Mouse (Mus musculus): ENCODE measurements around the gene Slc3a1. TPM values are rescaled to one million over a fixed set of nuclear protein-coding genes. Genes with fewer than 3 reads are reported as not detected.

Slc3a1 gene
- polyA plus RNA-seq, 1 experiment: 0.17 TPM

DNA sequence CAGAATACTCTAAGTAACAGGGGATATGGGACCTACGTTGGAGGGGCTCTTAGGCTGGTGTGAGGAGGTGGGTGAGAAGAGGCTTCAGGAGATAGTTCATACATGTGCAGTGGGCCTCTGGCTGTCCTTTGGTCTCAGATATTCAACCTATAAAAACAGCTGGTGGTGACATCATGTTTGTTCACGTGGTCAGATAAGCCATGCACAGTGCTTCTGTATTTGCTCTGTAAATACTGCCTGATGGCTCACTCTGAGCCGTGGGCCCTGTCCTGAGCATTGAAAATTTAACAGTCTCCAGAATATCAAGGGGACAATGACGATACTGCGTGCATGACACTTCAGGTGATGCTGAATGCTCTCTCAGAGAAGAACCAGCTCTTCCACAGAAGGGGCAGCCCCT lies 9.7 kb downstream of the Slc3a1 start:
- no peak for DNase-seq (ENCODE audit: low spot score)

DNA sequence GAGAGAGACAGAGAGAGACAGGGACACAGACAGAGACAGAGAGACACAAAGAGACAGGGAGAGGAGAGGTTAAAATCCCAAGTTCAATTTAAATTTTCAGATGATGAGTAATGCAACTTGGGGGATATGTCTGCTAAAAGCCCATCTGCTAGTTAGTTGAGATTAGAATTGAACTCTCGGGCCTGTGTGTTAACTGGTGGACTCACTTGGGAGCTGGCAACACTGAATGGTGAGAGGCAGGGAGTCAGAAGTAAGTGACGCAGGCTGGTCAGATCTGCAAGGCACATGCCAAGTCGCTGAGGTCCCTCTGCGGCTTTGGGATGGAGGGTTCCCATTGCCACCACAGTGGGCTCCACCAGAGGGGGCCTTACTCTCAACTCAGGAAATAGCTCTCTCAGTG lies 10.1 kb downstream of the Slc3a1 start:
- no peak for DNase-seq (ENCODE audit: low spot score)

DNA sequence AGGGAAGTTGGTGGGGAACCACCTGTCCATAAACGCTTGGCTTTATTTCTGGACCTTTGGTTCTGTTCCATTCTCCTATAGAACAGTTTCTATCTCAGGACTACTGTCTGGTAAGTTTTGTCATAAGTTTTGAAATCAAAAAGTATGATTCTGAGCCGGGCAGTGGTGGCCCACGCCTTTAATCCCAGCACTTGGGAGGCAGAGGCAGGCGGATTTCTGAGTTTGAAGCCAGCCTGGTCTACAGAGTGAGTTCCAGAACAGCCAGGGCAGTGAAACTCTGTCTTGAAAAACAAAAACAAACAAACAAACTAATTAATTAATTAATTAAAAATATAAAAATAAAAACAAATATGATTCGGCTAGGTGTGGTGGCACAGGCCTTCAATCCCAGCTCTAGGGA lies 10.6 kb downstream of the Slc3a1 start:
- no peak for DNase-seq (ENCODE audit: low spot score)

DNA sequence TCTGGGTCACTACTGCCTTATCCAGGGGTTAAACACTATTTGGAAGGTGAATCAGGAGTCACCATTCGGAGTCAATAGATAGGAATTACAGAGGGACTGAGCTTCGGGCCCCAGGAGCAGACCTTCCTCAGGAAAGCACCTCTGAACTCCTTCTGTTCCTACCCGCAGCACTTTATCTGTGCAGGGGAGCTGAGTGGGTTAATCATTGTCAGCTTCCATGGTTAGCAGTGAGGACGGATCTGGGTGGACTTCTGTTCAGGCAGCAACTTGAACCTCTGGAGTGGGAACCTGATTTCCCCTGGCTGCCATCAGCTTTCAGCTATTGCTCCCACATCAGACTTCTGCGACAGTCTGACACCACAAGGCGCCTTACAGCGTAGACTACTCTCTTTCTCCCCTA lies 12.7 kb downstream of the Slc3a1 start:
- no peak for DNase-seq (ENCODE audit: low spot score)

DNA sequence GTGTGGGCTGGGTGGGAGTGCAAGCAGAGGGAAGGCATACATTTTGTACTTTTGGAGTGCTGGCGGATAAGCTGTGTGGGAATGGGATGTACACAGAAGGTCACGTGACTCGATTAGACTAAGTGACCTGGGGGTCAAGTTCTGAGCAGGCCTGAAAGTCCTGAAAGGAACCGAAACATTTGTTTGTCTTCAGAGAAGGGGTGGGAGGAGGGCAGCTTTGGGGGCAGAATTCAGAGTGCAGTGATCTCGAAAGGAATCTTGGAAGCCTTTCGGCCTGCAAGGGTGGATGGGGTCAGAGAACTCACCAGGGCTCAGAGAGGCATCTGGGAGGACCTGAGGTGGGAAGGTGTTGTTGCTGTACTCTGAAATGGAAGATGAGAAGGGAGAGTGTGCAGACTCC lies 14.2 kb downstream of the Slc3a1 start:
- DNase-seq (ENCODE audit: low spot score): no peak

DNA sequence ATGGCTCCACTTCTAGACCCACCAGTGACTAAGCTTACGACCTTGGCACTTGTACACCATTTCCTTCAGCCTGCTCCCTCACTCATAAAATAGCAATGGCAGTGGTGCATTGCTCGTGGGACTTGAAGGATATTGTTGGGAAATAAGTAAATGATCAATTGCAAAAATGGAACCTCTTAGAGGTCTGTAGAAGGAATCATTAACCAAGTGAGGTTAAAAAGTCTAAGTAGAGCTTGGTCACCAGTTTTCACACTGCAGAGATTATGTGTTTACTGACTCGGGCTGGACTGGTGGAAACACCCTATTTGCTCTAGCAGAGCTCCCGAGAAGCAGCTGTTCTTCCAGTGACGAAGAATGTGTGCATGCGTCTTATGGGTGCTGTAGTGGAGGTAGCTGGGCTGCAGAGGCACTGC lies 15.2 kb downstream of the Slc3a1 start:
- DNase-seq (ENCODE audit: low spot score): no peak

DNA sequence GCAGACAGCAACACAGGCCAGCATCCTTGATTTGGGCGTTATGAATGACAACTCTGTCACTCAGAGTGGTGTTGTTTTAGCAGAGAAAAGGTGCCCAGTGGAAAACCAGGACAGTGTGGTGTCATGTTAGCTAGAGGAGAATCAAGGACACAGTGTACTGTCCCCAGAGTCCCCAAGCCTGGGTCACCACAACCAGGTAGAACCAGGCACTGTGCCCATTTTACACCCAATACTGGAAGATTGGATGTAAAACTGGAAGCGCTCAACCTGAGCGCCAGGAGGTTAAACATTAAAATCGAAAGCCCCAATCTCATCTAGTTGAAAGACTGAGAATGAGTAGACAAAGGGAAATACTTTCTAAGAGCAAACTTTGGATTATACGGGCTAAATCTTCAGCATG lies 16.3 kb downstream of the Slc3a1 start:
- no peak for DNase-seq (ENCODE audit: low spot score)

DNA sequence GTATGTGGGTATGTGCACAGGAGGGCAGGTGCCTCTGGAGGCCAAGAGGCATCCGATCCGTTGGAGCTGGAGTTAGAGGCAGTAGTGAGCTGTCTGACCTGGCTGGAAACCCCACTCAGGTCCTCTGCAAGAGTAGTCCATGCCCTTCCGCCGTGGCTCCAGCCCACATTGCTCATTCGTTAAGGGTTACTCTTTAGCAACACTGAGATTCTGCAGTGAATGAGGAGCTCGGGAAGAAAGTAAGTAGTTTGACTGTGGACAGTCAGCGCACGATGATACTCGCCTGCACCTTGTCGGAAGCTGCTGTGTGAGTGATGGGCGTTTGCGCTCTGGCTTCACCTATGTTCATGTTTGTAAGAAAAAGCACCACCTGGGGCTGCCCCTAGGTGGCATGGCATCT lies 17.0 kb downstream of the Slc3a1 start:
- DNase-seq (ENCODE audit: low spot score): no peak

DNA sequence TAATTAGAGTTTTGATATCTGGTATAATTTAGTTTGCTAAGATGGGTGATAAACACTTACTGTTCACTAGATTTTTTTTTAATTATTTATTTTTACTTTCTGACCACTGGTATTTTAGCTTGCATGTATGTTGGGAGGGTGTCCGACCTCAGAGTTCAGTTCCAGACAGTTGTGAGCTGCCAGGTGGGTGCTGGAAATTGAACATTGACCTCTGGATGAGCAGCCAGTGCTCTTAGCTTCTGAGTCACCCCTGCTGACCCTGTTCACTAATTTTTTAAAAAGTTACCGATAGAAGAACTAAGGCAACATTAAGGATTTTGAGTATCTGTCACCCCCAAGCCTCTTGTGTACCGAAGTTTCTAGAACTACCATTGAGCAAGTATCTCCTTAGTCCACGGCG lies 20.2 kb downstream of the Slc3a1 start:
- no peak for DNase-seq (ENCODE audit: low spot score)

DNA sequence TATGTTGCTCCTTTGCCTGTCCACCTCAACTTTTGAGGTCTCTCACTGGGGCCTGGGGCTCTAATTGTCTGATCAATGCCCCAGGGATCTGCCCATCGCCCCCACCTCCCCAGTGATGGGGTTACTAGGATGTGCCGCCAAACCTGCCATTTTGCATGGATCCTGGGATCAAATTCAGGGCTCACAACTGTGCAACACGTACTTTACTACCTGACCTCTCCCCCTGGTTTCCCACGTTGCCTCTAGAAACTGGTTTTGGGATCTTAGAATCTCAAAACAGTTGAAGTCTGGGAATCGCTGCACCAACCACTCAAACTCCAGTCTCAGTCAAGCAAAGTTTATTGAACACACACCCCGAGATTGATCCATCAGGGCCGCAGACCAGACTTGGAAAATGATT lies 30.1 kb downstream of the Slc3a1 start:
- DNase-seq (ENCODE audit: low spot score): no peak

DNA sequence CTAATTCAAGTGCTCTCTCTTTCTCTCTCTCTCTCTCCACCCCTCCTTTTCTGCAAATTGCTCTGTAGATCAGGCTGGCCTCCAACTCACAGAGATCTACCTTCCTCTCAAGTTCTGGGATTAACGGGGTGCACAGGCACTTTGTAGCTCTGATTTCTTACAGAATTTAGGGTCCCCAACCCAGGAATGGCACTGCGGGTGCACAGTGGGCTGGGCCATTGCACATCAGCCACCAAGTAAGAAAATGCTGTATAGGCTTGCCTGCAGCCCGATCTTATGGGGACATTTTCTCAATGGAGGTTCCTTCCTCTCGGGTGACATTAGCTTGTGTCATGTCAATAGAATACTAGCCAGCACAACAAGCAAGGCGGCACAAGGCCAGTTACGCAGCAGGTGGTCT lies 31.0 kb downstream of the Slc3a1 start:
- no peak for DNase-seq (ENCODE audit: low spot score)

DNA sequence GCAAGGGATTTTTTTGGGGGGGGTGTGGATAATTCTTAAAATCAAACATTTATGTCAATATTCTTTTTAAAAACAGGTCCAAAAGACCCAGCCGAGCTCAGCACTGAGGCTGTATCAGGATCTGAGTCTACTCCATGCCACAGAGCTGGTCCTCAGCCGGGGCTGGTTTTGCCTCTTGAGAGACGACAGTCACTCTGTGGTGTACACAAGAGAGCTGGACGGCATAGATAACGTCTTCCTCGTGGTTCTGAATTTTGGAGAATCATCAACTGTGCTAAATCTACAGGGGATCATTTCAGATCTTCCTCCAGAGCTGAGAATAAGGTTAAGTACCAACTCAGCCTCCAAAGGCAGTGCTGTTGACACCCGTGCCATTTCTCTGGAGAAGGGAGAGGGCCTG lies 35.4 kb downstream of the Slc3a1 start:
- no peak for DNase-seq (ENCODE audit: low spot score)

DNA sequence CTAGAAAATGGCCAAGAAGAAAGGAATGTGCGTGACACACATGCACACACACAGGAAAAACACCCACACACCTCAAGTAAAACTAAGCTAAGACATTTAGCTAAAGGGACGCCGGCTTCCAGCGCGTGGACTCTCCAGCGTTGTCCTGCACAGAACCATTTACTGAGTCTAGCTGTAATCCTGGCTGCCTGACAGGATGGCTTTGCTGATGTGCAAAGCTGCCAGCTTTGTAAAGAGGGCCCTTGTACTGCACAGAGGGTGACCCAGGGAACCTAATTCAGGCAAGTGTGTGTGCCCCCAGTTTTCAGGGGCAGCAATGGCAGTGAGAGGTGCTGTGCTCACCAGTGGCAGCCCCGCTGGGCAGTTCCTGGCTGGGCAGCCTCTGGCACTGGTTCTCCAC lies 39.2 kb downstream of the Slc3a1 start:
- DNase-seq (ENCODE audit: low spot score): no peak

DNA sequence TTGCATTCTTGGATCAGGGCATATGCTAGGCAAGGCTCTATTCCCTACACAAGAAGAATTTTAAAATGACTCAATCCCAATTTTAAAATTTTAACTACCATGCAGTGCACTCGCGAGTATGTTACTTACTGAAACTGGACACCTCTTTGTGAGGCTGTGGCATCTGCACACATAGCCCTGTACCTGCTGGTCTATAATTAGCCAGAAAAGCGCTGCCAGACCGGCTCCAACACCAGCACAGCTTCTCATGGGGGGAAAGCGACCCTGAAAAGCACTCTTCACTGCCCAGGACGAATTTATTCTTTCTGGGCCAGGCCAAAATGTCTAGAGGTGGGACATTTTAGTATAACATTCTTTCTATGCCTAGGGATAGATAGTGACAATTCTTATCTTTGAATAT lies 42.5 kb downstream of the Slc3a1 start:
- DNase-seq (ENCODE audit: low spot score): no peak

DNA sequence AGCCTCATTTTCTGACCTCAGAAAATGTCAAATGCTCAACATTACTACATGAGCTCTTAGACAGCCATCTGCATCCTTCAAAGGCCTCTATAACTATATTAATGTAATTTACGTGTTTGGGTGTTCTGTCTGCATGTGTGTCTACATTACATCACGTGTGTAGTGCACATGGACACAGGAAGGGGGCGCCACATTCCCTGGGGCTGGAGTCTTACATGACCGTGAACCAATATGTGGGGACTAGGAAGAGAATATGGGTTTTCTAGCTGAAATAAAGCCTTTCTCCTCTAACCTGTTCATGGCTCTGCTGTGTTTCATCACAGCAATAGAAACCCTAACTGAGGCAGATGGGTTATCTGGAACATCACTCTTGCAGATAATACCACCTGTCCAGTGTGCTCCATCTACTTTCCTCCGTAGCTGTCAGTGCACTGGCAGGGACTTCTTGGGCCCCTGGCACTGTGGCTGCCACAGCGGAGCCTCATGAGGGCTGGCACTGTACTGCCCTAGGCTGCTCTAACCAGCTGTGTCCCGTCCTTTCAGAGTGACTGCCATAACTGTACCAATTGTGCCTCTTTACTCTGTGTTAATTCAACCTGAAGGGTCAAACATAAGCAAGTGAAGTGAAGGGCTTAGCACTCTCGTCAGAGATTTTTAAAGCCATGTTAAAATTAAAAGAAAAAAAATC lies 43.1 kb downstream of the Slc3a1 start:
- no peak for DNase-seq (ENCODE audit: low spot score)

DNA sequence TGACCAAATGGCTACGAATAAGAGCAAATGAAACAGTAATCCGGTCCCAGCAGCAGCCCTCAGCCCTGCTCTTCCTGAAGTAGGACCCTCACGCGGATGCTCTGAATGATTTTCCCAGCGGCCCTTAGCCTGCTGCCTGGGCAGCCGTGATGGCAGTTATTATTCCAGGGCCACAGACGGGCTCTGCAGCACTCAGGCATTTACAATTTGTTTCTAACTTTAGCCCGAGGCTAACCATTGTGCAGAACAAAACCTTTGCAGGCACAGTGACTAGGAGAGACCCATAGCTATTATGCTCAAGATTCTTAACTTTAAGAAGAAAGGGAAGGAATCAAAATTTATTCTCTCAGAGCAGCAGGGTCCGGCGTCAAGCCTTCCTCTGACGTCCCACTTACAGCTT lies 44.2 kb downstream of the Slc3a1 start:
- no peak for DNase-seq (ENCODE audit: low spot score)

DNA sequence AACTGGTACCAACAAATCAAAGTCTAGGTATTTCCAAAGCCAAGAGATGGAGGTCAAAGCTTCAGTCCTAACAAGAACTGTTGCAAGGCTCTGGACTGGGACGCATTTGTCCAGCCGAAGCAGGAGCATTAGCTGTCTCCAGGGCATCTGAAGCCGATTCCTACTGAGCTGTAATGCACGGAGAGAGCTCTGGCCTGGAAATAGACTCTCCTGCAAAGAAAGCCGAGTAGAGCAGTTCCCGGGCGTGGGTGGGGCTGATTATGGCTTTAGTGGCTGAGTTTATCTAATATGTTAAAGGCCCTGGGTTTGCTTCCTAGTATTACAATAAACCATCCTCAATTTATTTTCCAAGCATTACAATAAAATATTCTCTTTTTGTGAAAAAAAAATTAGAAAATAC lies 45.0 kb downstream of the Slc3a1 start:
- no peak for DNase-seq (ENCODE audit: low spot score)

DNA sequence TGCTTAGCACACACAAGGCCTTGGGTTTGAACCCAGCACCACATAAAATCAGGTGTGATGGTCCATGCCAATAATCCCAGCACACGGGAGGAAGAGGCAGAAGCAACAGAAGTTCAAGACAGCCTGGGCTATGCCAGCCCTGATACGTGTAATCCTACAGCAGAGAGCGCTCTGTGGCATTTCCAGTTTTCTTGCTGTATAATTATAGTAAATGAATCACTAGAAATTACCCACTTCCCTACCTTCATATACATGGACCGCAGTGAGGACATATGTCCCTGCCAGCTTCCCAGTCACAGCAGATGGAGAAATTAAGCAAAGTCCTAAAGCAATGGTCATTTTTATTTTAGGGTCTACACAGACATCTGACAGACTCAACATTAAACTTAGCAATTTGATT lies 45.9 kb downstream of the Slc3a1 start:
- DNase-seq (ENCODE audit: low spot score): no peak

DNA sequence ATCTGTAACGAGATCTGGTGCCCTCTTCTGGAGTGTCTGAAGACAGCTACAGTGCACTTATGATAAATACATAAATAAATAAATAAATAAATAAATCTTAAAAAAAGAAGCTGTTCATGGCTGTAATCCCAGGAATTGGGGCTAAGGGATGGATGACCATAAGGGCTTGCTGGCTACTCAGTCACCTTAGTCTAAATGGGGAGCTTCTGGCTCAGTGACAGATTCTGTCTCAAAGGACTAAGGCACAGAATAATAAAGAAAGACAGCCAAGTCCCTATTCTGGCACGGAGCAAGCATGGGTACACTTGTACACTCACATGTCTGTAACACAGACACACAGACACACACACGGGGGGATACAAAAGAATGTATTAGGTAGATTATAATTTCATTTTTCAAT lies 51.1 kb downstream of the Slc3a1 start:
- no peak for DNase-seq (ENCODE audit: low spot score)

DNA sequence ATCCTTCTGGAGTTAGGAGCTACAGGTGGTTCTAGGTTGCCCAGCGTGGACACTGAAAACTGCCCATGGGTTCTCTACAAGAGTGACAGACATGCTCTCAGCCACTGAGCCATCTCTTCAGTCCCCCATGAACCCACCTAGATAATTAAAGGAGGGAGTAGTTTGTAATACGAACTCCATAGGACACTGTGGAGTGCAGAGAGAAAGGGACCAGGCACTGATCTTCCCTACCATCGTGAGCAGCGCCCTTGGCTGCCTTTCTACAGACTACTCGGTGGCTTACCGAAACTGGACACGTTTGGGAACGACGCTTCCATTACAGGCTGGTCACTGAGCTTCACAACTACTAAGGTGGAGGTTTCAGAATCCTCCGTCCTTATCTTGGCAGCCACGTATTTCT lies 52.6 kb downstream of the Slc3a1 start:
- DNase-seq (ENCODE audit: low spot score): no peak

DNA sequence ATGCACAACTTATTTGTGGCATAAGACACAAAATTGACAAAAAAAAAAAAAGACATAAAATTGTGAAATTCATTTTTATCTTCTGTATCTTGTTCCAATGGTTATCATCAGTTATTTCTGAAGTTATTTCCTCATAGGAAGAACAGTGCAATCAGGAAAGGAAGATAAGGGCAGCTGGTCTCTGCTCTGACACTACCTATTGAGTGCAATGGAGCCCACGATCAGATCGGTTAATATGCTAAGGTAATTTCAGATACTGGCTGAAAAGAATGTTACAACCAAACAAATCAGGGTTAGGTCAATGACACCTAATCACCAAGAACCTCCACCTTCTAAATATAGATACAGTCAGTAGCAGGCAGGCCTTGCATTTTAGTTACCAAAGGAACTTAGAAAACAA lies 57.2 kb downstream of the Slc3a1 start:
- DNase-seq (ENCODE audit: low spot score): no peak

DNA sequence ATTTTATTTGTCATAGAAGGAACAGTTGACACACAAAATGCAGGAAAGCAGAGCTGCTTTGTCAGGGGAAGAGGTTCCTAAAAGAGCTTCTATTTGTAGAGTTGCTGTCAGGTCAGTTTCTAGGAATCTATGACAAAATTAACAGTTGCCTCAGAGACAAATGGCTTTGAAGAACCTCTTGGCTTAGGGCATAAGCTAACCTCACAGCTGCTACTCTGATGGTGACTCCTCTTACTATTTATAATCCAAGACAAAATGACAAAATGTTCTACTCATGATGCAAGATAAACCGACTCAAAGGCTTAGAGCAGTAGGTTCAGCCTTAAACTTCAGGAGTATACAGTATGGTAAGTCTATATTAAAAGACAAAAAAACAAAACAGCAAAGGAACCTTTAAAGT lies 58.3 kb downstream of the Slc3a1 start:
- no peak for DNase-seq (ENCODE audit: low spot score)

DNA sequence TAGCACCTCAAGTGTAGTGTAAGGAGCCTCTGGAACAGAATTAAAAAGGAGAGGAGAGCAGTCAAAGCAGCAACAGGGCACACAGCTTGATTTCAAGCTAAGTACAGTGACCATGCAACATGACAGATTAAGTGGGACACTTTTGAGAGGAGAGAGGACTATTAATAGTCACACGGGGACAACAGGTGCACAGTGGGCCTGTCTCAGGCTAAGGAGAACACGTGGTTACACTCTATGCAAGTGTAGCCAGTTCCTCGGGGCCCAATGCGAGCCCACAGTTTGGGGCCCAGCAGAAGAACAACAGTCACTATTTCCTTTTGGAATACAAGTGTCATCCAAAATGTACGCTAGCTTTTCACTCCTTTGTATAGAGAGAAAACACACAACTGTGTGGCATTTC lies 59.4 kb downstream of the Slc3a1 start:
- DNase-seq (ENCODE audit: low spot score): no peak

DNA sequence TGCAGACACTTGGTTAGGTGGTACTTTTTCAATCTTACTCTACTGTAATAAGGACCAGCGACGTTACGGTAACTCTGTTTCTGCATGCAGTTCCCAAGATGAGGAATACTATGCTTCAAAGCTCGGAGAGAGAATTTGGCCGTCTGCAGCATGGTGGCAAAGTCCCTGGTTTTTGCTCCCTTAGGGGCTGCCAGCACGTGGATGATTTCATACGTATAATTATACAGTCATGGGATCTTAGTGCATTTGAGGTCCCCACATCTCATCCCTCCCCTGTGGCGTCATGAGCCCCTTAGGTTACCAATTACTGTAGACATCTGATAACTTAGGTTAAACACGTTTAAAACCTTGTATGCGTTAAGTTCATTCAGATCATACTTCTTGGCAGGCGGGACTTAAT lies 60.2 kb downstream of the Slc3a1 start:
- DNase-seq (ENCODE audit: low spot score): no peak

DNA sequence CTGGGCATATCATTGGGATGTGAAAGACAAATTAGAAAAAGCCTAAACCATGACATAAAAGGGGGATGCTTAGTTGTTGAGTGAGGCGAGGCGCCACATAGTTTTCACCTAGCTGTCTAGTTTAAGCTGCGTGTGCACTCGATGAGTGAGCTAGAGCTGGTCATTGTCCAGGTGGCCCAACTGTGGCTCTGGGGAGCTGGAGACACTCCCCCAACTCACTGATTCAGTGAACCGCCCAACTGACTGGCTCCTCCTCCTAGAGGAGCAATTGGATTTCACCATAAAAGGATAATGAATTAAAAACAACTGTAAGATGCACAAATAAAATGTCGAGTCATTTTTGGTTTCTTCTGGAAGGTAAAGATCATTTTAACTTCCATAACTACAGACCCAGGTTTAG lies 60.8 kb downstream of the Slc3a1 start:
- DNase-seq (ENCODE audit: low spot score): no peak
